Mouse (Mus musculus) limb, embryonic 12.5 days (tissue): ENCODE results near the gene Grid1. TPM values are rescaled to one million over a fixed set of nuclear protein-coding genes. Genes with fewer than 3 reads are reported as not detected.

Source experiments
- ATAC-seq: fragments of 200-750 bp; cut with Nextera tagmentation; 2 replicates; pipeline ENCODE4 v1.8.0; 2017; ENCODE audit warnings: low read depth, moderate TSS enrichment; ENCODE audit not compliant: insufficient number of reproducible peaks, insufficient read depth, low FRiP score, low TSS enrichment
- H3K27ac ChIP-seq: fragments of 300-500 bp; sonication (generic); 2 replicates; pipeline ENCODE4 v1.5.1; 2016; ENCODE audit warnings: mild to moderate bottlenecking, moderate library complexity
- H3K27me3 ChIP-seq: fragments of 300-500 bp; sonication (generic); 2 replicates; pipeline ENCODE4 v1.6.1; 2016; ENCODE audit warnings: mild to moderate bottlenecking, moderate library complexity
- H3K36me3 ChIP-seq: fragments of 300-500 bp; sonication (generic); 2 replicates; pipeline ENCODE4 v1.6.1; 2016; ENCODE audit warnings: mild to moderate bottlenecking, moderate library complexity
- H3K4me1 ChIP-seq: fragments of 300-500 bp; sonication (generic); replicated peaks from 2 replicates; pipeline ENCODE4 v1.6.1; 2016
- H3K4me2 ChIP-seq: fragments of 300-500 bp; sonication (generic); 2 replicates; pipeline ENCODE4 v1.6.1; 2016; ENCODE audit warnings: mild to moderate bottlenecking, moderate library complexity
- H3K4me3 ChIP-seq: fragments of 300-500 bp; sonication (generic); replicated peaks from 2 replicates; pipeline ENCODE4 v1.5.1; 2016; ENCODE audit warnings: mild to moderate bottlenecking
- H3K9ac ChIP-seq: fragments of 300-500 bp; sonication (generic); replicated peaks from 2 replicates; pipeline ENCODE4 v1.6.1; 2016; ENCODE audit warnings: mild to moderate bottlenecking, moderate library complexity
- H3K9me3 ChIP-seq: fragments of 300-500 bp; sonication (generic); 2 replicates; pipeline ENCODE4 v1.6.1; 2016; ENCODE audit warnings: mild to moderate bottlenecking, moderate library complexity
- WGBS: fragments of 180-500 bp; shearing (Covaris S2); methylation state at CpG from one replicate; pipeline ENCODE4 v1.1.7; 2016; 5-methylcytosine and 5-hydroxymethylcytosine counted together
- polyA plus RNA-seq: library from polyadenylated mRNA; unstranded; fragments of >200 nt; fragmentation: Nextera tagmentation; extraction: Ambion mirVana; gene quantifications from 2 replicates; pipeline ENCODE4 v1.2.1, GENCODE M21; 2016

The Grid1 gene
- polyA plus RNA-seq, 1 experiment from 2014 or later = 0.24 TPM

DNA sequence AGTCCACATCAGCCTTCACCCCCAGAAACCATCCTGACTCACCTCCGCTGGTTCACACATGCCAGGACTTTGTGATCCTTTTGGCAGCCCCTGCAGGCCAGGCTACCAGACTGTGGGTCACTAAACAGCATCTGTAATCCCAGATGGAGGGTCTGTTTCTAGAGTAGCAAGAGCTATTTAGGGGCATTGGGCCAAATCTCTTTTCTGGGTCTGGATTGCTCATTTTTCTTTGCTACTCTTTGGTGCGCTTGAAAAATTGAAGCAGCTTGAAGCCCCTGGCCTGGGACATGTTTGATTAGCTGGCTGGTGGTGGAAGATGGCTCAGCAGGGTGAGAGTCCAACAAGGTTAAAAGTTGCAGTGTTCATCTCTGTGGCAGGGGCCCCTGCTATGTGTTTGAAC lies 339.4 kb downstream of the Grid1 start:
- H3K27ac ChIP-seq = no peak overlapping the region
- no peak for ATAC-seq
- 77% methylated on average over 2 of the region's 2 CpGs for WGBS

DNA sequence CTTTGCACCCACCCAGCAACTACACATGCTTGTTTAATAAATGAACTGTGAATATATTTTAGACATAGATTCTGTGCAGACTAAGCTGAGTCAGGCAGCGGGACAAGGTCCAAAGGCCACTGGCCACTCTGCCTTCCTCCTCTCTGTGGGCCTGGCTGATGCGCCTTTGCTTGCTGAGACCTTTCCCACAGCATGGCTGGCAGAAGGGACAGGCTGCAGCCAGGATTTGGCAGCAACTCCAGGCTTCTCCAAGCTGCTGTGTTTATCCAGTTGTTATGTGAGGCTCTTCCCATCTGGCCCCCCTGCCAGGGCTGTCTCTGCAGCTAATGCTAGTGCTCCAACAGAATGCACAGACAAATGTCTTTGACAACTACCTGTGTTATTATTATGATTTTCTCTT lies 347.5 kb downstream of the Grid1 start:
- Histone ChIP-seq H3K4me3 (no peak overlapping the region), H3K36me3 (no peaks in the 10 kb centered on the region), H3K9me3 (no peaks in the 10 kb centered on the region), H3K27me3 (no peaks in the 10 kb centered on the region), H3K9ac (no peak overlapping the region), H3K4me2 (no peak overlapping the region), H3K4me1 (no peaks in the 10 kb centered on the region), H3K27ac (no peak overlapping the region)
- ATAC-seq = no peak
- 85% methylated on average over 2 of the region's 2 CpGs for WGBS

More for the DNA sequence above, 339.4 kb downstream of the Grid1 start:
- no peaks in the 10 kb centered on the region for H3K9me3 ChIP-seq
- no peaks in the 10 kb centered on the region for H3K4me1 ChIP-seq
- H3K9ac ChIP-seq = no peak overlapping the region
- H3K4me2 ChIP-seq = no peak overlapping the region
- H3K36me3 ChIP-seq = no peaks in the 10 kb centered on the region
- no peak overlapping the region for H3K4me3 ChIP-seq
- no peaks in the 10 kb centered on the region for H3K27me3 ChIP-seq

DNA sequence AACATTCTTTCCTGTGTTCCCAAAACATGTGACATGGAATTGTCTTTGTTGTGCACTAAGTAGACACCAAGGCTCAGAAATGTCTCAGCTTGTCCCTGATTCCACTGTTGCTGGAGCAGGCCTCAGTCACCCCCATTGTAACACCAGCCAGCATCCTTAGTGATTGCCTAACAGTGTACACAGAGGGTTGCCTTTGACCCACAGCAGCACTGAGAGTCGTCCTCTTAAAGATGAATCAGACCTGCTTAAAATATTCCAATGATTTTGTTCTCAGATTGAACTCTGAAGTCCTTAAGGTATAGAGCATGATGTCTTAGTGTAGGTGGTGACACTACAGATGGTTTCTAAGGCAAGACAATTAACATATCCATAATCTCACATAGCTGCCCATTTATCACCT lies 354.0 kb downstream of the Grid1 start:
- 76% methylated on average over 1 of the region's 1 CpGs for WGBS
- Histone ChIP-seq H3K27ac (no peak overlapping the region), H3K4me3 (no peak overlapping the region), H3K36me3 (no peaks in the 10 kb centered on the region), H3K27me3 (no peaks in the 10 kb centered on the region), H3K9ac (no peak overlapping the region), H3K4me2 (no peak overlapping the region), H3K4me1 (no peaks in the 10 kb centered on the region), H3K9me3 (no peaks in the 10 kb centered on the region)
- no peak for ATAC-seq

DNA sequence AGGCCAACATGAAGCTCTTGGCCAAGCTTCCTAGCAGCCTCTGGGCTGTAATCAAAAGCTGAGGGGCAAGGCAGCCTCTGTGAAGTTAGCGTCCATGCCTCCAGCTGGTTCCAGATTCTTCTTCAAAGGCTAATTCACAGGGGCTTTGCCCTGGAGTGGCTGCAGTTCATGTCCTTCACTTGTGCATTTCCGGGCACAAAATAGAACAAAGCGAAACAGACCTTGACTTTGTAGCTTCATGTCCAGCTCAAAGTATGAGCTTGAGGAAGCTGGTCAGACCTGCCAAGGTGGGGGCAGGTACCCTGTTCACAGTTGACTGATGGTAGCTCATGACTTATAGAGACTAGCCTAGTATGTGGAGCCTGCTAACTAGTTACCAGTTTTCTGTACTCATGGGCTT lies 356.1 kb downstream of the Grid1 start:
- H3K4me1 ChIP-seq = no peaks in the 10 kb centered on the region
- H3K4me2 ChIP-seq = no peak overlapping the region
- no peaks in the 10 kb centered on the region for H3K27me3 ChIP-seq
- ATAC-seq = no peak
- 91% methylated on average over 3 of the region's 3 CpGs for WGBS
- H3K9me3 ChIP-seq = no peaks in the 10 kb centered on the region
- no peak overlapping the region for H3K9ac ChIP-seq
- no peak overlapping the region for H3K27ac ChIP-seq
- no peak overlapping the region for H3K4me3 ChIP-seq
- H3K36me3 ChIP-seq = no peaks in the 10 kb centered on the region

DNA sequence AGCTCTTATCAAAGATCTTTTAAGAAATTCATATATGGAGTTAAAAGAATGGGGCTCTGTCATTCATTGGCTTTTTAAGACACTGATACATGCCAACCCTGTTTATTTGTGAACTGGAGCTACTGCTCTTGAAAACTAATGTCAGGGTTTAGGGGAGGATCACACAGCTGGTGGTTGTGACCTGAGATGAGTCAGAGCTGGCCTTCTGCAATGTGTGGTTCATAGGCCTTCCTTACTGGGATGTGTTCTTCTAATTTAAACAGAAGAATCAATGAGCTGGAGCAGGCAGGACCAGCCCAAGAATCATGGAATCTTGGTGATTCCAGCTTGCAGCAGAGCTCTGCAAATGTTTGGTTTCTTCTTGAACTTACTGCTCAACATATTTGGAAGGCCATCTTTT lies 359.2 kb downstream of the Grid1 start:
- no peaks in the 10 kb centered on the region for H3K27me3 ChIP-seq
- H3K4me3 ChIP-seq = no peak overlapping the region
- no peaks in the 10 kb centered on the region for H3K36me3 ChIP-seq
- H3K9me3 ChIP-seq = no peaks in the 10 kb centered on the region
- H3K4me2 ChIP-seq = no peak overlapping the region
- H3K9ac ChIP-seq = no peak overlapping the region
- no peak for ATAC-seq
- H3K4me1 ChIP-seq = no peaks in the 10 kb centered on the region
- H3K27ac ChIP-seq = no peak overlapping the region

DNA sequence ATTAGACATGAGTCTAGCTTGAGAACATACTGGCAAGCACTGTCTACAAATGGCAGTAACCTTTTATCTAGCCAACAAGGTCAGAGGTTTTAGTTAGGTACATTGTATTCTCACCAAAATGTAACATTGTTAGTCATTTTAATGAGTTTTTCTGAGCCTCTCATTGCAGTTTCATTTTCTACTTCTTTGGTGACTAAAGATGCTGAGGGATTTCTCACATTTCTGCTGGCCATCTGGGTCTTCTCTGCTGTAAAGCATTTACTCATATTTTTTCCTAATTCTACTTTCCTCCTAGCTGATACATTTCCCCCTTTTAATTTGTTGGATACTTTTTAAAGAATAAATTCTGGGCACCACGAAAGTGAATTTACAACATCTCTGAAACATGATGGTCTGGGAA lies 365.5 kb downstream of the Grid1 start:
- no peak overlapping the region for H3K4me2 ChIP-seq
- no peaks in the 10 kb centered on the region for H3K27me3 ChIP-seq
- no peak overlapping the region for H3K9ac ChIP-seq
- H3K4me3 ChIP-seq = no peak overlapping the region
- no peaks in the 10 kb centered on the region for H3K36me3 ChIP-seq
- H3K27ac ChIP-seq = no peak overlapping the region
- H3K4me1 ChIP-seq = no peaks in the 10 kb centered on the region
- no peak for ATAC-seq
- H3K9me3 ChIP-seq = no peaks in the 10 kb centered on the region
- WGBS = 84% methylated on average over 1 of the region's 1 CpGs

DNA sequence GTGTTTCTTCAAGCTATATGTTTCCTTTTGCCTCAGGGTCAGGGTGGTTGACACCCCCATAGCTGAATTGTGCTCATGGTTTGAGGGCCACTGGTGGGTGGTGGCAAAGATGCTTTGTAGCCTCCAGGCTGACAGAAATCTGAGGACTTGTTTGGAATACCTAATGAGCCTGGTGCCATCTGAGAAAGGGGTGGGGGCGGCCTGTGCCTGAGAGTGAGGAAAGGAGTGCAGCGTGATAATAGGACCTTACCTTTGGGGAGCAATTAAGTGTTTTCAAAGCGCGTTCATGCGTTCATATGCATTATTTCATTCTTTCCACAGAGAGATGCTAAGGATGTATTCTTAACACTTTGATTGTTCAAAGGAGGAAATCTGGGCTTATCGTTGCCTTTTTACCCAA lies 372.3 kb downstream of the Grid1 start:
- Histone ChIP-seq H3K4me2 (no peak overlapping the region), H3K4me3 (no peak overlapping the region), H3K27me3 (no peaks in the 10 kb centered on the region), H3K4me1 (no peaks in the 10 kb centered on the region), H3K9ac (no peak overlapping the region), H3K27ac (no peak overlapping the region), H3K9me3 (no peaks in the 10 kb centered on the region), H3K36me3 (no peaks in the 10 kb centered on the region)
- ATAC-seq = no peak
- WGBS = 89% methylated on average over 6 of the region's 6 CpGs

DNA sequence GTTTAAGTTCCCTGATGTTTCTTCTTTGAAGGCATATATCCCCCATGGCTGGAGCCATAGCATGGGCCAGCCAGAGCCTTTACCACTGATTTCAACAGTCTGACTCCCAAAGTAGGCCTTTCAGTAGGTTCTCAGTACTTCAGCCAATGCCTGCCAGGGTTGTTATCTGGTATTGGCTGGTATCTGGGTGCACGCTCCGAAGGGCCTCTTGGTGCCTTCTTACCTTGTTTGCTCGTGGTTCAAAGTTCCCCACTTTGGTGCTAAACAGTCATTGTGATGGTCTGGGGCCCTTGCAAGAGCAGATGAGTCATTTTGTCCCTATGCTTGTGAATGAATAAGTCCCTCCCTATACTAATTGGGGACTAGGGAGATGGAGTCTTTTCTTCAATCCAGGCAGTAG lies 377.5 kb downstream of the Grid1 start:
- H3K9me3 ChIP-seq = no peaks in the 10 kb centered on the region
- WGBS = 85% methylated on average over 3 of the region's 3 CpGs
- no peak overlapping the region for H3K4me2 ChIP-seq
- no peaks in the 10 kb centered on the region for H3K27me3 ChIP-seq
- H3K4me3 ChIP-seq = no peak overlapping the region
- H3K36me3 ChIP-seq = no peaks in the 10 kb centered on the region
- no peak overlapping the region for H3K27ac ChIP-seq
- no peaks in the 10 kb centered on the region for H3K4me1 ChIP-seq
- no peak overlapping the region for H3K9ac ChIP-seq
- ATAC-seq = no peak

DNA sequence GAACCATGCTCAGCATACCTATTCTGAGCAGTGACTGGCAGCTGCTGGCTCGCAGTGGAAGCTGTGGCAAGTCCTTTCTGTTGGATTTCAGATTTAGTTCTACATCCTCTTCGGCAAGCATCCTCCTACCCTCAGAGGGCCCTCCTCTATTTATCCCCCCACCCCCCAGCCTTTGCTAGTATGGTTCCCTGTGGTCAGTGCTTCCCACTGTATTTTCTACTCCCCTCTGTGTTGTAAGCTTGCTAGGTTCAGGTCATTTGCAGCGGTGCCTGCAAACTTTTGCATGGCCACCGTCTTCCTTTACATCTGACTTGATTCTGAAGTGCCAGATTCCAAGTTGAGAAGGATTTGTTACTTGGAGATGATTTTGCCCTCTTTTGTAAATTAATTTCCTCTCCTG lies 378.5 kb downstream of the Grid1 start:
- Histone ChIP-seq H3K27ac (no peak overlapping the region), H3K27me3 (no peaks in the 10 kb centered on the region), H3K4me1 (no peaks in the 10 kb centered on the region), H3K36me3 (no peaks in the 10 kb centered on the region), H3K9ac (no peak overlapping the region), H3K4me3 (no peak overlapping the region), H3K4me2 (no peak overlapping the region), H3K9me3 (no peaks in the 10 kb centered on the region)
- no peak for ATAC-seq
- WGBS = 80% methylated on average over 4 of the region's 4 CpGs

DNA sequence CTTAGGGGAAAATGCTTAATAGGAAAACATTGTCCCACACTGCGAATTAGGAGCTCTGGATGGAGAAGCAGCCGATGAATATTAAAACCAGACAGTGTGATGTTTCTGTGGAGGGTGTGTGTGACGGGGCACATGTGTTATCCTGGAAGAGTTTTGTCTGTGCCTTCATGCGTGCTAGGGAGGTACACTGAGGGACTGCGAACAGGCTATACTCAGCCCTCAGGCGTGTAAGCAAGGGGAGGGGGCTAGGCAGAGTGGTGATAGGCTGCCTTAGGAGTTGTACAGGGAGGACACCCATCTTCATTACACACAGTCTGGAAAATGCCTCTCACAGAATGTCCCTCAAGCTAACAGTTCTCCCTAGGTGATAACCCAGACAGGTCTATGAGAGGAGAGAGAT lies 379.0 kb downstream of the Grid1 start:
- ATAC-seq = no peak
- Histone ChIP-seq H3K9me3 (no peaks in the 10 kb centered on the region), H3K36me3 (no peaks in the 10 kb centered on the region), H3K4me3 (no peak overlapping the region), H3K9ac (no peak overlapping the region), H3K27ac (no peak overlapping the region), H3K4me1 (no peaks in the 10 kb centered on the region), H3K4me2 (no peak overlapping the region), H3K27me3 (no peaks in the 10 kb centered on the region)
- WGBS = 78% methylated on average over 6 of the region's 6 CpGs

DNA sequence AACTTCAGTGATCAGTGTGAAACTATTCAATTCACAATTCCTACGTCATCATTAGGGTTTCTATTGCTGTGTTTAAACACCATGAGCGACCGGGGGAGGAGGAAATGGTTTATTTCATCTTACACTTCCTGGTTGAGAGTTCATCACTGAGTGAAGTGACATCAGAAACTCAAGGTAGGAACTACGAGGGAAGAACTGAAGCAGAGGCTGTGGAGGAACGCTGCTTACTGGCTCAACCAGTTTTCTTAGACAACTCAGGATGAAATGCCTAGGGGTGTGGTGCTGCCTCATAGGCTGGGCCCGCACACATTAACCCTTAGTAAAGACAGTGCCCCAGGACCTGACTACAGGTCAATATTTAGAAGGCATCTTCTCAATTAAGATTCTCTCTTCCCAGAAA lies 389.5 kb downstream of the Grid1 start:
- Histone ChIP-seq H3K27ac (no peak overlapping the region), H3K27me3 (no peaks in the 10 kb centered on the region), H3K9me3 (no peaks in the 10 kb centered on the region), H3K4me3 (no peak overlapping the region), H3K4me1 (no peaks in the 10 kb centered on the region), H3K4me2 (no peak overlapping the region), H3K9ac (no peak overlapping the region), H3K36me3 (no peaks in the 10 kb centered on the region)
- ATAC-seq = no peak; the same call in 1 of the 2 replicates
- 72% methylated on average over 6 of the region's 6 CpGs for WGBS

DNA sequence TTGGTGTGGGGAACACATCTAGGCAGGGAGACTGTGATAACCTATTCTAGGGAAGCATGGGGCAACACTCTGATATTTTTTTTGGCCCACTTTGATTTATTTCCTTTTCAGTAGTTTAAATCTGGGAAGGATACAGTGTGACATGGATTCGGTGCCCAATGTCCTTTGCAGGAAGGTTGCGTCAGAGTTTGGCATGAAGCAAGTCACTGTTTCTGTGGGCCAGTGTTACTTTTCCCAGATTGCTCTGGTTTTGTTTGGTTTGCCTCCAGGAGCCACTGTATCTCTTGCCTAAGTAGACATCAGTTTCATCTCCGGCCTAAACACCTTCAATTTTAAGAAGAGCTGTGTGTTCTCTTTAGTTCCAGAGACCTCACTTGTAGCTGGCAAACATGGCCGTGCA lies 399.1 kb downstream of the Grid1 start:
- Histone ChIP-seq H3K27me3 (no peaks in the 10 kb centered on the region), H3K4me3 (no peak overlapping the region), H3K9me3 (no peaks in the 10 kb centered on the region), H3K4me2 (no peak overlapping the region), H3K36me3 (no peaks in the 10 kb centered on the region), H3K27ac (no peak overlapping the region), H3K4me1 (no peaks in the 10 kb centered on the region), H3K9ac (no peak overlapping the region)
- 94% methylated on average over 4 of the region's 4 CpGs for WGBS
- ATAC-seq = no peak
